Mouse (Mus musculus) gastrocnemius, postnatal 10 days (tissue): ENCODE results near the gene Atp5l. TPM values are rescaled to one million over a fixed set of nuclear protein-coding genes. Genes with fewer than 3 reads are reported as not detected.

ENCODE experiments used
- total RNA-seq, 2 experiments: library from RNA; stranded (reverse); gene quantifications; 2 replicates each; pipeline ENCODE4 v1.2.3; 2021

The Atp5l gene
- total RNA-seq, 2 experiments from 2014 or later, result 647 to 794 TPM

Other genes starting within 250 kb of the Atp5l start
- gene Treh, start 247.5 kb downstream of the Atp5l start, total RNA-seq, result not detected
- 10 to 100 TPM; 49.8 to 82.4 TPM for gene Phldb1, start 185.5 kb downstream of the Atp5l start, total RNA-seq
- 10 to 100 TPM; 85.6 to 97.8 TPM for gene Arcn1, start 152.9 kb downstream of the Atp5l start, total RNA-seq
- gene Ift46, start 152.8 kb downstream of the Atp5l start, total RNA-seq, result 10 to 100 TPM; 45.2 to 53.1 TPM
- gene Tmem25, start 121.4 kb downstream of the Atp5l start, total RNA-seq, result 1 to 10 TPM; 6.4 to 8.0 TPM
- 1 to 10 TPM in 1 of 2 experiments, under 1 TPM in 1; 0.70 to 1.0 TPM for gene Ttc36, start 117.7 kb downstream of the Atp5l start, total RNA-seq
- 10 to 100 TPM; 15.1 to 21.3 TPM for gene Kmt2a, start 39.4 kb downstream of the Atp5l start, total RNA-seq
- 10 to 100 TPM; 30.5 to 34.3 TPM for gene Ube4a, start 44.9 kb upstream of the Atp5l start, total RNA-seq
- not detected for gene Cd3g, start 59.7 kb upstream of the Atp5l start, total RNA-seq
- under 1 TPM in 1 of 2 experiments, not detected in 1; 0.32 TPM for gene Cd3d, start 61.0 kb upstream of the Atp5l start, total RNA-seq
- not detected for gene Cd3e, start 88.9 kb upstream of the Atp5l start, total RNA-seq
- under 1 TPM; 0.23 to 0.25 TPM for gene Mpzl2, start 119.1 kb upstream of the Atp5l start, total RNA-seq
- 1 to 10 TPM; 1.3 to 2.0 TPM for gene Mpzl3, start 134.4 kb upstream of the Atp5l start, total RNA-seq
- gene Jaml, start 158.4 kb upstream of the Atp5l start, total RNA-seq, result under 1 TPM; 0.27 to 0.42 TPM
- gene Scn2b, start 197.0 kb upstream of the Atp5l start, total RNA-seq, result 1 to 10 TPM; 1.8 to 2.2 TPM
- gene Scn4b, start 217.7 kb upstream of the Atp5l start, total RNA-seq, result 10 to 100 TPM; 72.8 to 79.1 TPM